Mouse (Mus musculus): Measurements from ENCODE around the gene Fam174a. TPM values are rescaled to one million over a fixed set of nuclear protein-coding genes. Genes with fewer than 3 reads are reported as not detected.

Fam174a gene
- polyA plus RNA-seq, 1 experiment from 2014 or later = 7.9 TPM

DNA sequence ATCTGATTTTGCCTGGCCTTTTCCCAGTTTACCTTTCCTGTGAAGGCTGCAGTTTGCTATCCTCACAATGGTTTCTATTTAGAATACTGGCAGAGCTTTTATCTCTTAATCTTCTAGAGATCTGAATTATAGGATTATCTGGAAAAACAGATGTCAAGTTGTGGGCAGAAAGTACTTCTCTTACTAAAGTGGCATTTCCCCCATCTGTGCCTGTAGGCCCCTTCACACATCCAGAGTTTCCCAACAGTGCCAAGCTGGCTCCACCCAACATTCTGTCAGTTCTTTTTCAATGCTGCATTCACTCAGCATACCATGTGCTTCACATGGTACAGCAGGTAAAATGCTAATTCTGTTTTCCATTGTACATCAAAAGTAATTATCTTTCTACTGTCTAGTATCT, 28.8 kb downstream of the Fam174a start:
- Histone ChIP-seq H3K9me3 (replicated peaks) (no peaks in the 10 kb centered on the region), H3K9ac (no peak overlapping the region), H3K27me3 (no peaks in the 10 kb centered on the region), H3K4me3 (replicated peaks) (no peak overlapping the region), H3K36me3 (replicated peaks) (no peaks in the 10 kb centered on the region), H3K4me2 (no peak overlapping the region), H3K4me1 (replicated peaks) (no peaks in the 10 kb centered on the region), H3K27ac (replicated peaks) (no peak overlapping the region)
- no peak for ATAC-seq (ENCODE audit: insufficient read depth)

DNA sequence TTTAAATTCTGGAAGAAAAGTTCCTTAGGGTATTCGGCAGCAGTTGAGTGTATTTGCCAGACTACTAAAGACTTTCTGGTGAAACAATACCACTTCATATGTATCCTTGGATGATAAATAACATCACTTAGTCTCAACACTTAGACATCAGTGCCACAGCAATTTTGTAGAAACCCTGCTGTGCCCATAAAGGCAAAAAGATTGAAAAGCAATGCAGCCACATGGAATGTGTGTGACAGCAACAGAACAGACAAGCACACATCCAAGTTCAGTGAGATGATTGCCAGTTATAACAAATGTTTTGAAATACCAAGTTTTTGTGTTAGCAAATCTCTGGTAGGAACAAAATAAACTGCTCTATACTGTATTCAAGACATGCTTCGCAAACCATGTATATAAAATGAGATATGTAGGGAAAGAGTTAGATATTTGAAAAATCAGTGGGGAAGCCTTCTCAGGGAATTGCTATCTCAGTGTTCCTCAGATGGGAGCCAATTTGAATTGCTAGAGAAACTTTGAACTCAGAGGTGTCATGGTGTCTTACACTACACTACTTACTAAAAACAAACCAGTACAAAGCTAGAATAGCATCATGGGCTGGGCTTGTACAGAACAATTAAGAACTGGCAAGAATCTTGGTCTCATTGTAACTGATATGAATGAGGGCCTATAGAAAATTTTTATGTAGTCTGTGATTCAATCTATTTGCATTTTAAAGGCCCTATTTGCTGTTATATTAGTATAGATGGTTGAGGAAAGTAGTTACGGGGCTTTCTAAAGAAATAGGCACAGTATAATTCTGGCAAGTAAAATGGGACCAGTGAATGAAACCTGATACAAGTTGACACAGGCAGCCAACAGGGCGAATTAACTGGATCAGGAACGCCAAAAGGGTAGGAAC, 30.4 kb downstream of the Fam174a start:
- WGBS (ENCODE audit: insufficient replicate concordance) = 65% methylated on average over 5 of the region's 5 CpGs
- no peak overlapping the region for H3K4me2 ChIP-seq

GRCm38 (mm10) chr1:95354146-95354545, 40.7 kb downstream of the Fam174a start:
- Histone ChIP-seq H3K36me3 (replicated peaks) (no peaks in the 10 kb centered on the region), H3K9ac (no peak overlapping the region), H3K9me3 (replicated peaks) (no peaks in the 10 kb centered on the region), H3K27me3 (no peaks in the 10 kb centered on the region), H3K4me3 (replicated peaks) (no peak overlapping the region), H3K4me2 (no peak overlapping the region), H3K4me1 (replicated peaks) (no peaks in the 10 kb centered on the region), H3K27ac (replicated peaks) (no peak overlapping the region)
- WGBS (ENCODE audit: insufficient replicate concordance) = 71% methylated on average over 1 of the region's 1 CpGs
- no peak for ATAC-seq (ENCODE audit: insufficient read depth)

More for the DNA sequence above, 30.4 kb downstream of the Fam174a start:
- Histone ChIP-seq H3K4me3 (replicated peaks) (no peak overlapping the region), H3K36me3 (replicated peaks) (no peaks in the 10 kb centered on the region), H3K4me1 (replicated peaks) (no peaks in the 10 kb centered on the region), H3K27me3 (no peaks in the 10 kb centered on the region), H3K27ac (replicated peaks) (no peak overlapping the region), H3K9ac (no peak overlapping the region), H3K9me3 (replicated peaks) (no peaks in the 10 kb centered on the region)
- no peak for ATAC-seq (ENCODE audit: insufficient read depth)

DNA sequence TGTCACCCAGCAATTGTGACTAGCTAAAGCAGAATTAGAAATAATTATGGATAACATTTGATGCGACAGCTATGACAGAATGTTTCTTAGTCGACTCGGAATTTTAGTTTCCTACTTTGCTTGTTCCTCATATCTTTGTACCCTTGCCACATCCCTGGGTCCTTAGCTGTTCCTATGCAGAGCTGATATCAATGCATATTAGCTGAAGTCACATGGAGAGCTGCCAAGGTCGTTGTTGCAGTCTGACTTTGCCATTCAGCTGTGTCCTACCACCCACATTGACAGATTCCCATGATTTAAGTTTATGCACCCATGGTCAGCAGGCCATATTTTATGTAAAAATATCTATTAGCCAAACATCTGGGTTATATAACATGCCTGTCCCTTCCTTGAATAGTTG, 43.5 kb downstream of the Fam174a start:
- Histone ChIP-seq H3K9me3 (replicated peaks) (no peaks in the 10 kb centered on the region), H3K36me3 (replicated peaks) (no peaks in the 10 kb centered on the region), H3K9ac (no peak overlapping the region), H3K27me3 (no peaks in the 10 kb centered on the region), H3K4me2 (no peak overlapping the region), H3K4me1 (replicated peaks) (no peaks in the 10 kb centered on the region), H3K27ac (replicated peaks) (no peak overlapping the region), H3K4me3 (replicated peaks) (no peak overlapping the region)
- no peak for ATAC-seq (ENCODE audit: insufficient read depth)
- WGBS (ENCODE audit: insufficient replicate concordance) = 58% methylated on average over 4 of the region's 4 CpGs

GRCm38 (mm10) chr1:95363692-95364091, 50.3 kb downstream of the Fam174a start:
- ATAC-seq (ENCODE audit: insufficient read depth) = no peak
- no peak overlapping the region for H3K4me2 ChIP-seq
- H3K36me3 ChIP-seq (replicated peaks) = no peaks in the 10 kb centered on the region
- 58% methylated on average over 2 of the region's 2 CpGs for WGBS (ENCODE audit: insufficient replicate concordance)
- no peaks in the 10 kb centered on the region for H3K9me3 ChIP-seq (replicated peaks)
- no peak overlapping the region for H3K27ac ChIP-seq (replicated peaks)
- no peak overlapping the region for H3K4me3 ChIP-seq (replicated peaks)
- no peaks in the 10 kb centered on the region for H3K4me1 ChIP-seq (replicated peaks)
- H3K9ac ChIP-seq = no peak overlapping the region
- H3K27me3 ChIP-seq = no peaks in the 10 kb centered on the region

DNA sequence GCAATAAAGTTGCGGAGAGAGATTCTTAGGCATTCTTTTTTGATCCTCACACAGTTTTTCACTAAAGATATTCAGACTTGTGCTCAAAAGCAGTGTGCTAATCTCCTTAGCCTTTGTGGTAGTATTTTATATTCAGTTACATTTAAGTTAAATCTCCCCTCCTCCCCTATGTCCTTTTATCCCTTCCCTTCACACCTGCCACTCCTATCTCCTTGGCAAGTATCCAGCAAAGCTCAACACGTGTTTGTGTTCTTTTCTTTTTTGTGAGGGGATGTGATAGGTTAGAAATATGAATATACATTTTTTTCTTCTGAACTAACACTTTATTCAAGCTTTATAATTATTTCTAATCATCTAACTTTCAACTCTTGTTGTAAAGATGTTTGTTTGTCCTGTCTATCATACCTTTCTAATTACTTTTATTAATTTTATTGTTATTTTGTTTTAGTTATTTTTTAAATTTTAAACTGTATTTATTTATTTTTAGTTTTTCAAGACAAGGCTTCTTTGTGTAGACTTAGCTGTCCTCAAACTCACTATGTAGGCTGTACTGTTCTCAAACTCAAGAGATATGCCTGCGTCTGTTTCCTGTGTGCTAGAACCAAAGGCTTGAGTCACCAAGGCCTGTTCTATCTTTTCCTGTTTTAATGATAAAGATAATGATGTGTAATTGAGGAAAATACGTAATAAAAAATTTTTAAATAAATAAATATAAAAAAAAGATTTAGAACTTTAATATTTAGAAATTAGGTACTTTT, 53.4 kb downstream of the Fam174a start:
- Histone ChIP-seq H3K4me1 (replicated peaks) (no peaks in the 10 kb centered on the region), H3K4me3 (replicated peaks) (no peak overlapping the region), H3K27me3 (no peaks in the 10 kb centered on the region), H3K4me2 (no peak overlapping the region), H3K9me3 (replicated peaks) (no peaks in the 10 kb centered on the region), H3K9ac (no peak overlapping the region), H3K27ac (replicated peaks) (no peak overlapping the region), H3K36me3 (replicated peaks) (no peaks in the 10 kb centered on the region)
- WGBS (ENCODE audit: insufficient replicate concordance) = 56% methylated on average over 4 of the region's 4 CpGs
- no peak for ATAC-seq (ENCODE audit: insufficient read depth)

DNA sequence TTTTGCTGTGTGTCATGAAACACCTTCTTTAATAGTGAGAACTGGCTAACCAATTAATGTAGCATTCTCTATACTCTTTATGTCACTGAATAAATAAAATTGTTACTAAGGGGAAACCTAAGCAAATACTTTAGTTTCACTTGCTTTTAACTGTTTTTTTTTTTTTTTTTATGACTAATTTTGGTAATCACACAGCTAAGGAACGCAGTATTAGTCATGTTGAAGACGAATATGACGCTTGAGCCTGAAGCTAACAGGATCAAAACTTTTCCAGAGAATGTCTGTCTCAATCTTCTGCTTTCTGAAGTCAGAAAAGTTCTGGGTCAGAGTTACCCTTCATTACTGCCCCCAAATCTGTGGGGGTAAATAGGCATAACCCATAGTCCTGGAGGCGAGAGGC, 54.3 kb downstream of the Fam174a start:
- no peaks in the 10 kb centered on the region for H3K27me3 ChIP-seq
- H3K4me1 ChIP-seq (replicated peaks) = no peaks in the 10 kb centered on the region
- no peak overlapping the region for H3K4me2 ChIP-seq
- no peaks in the 10 kb centered on the region for H3K9me3 ChIP-seq (replicated peaks)
- no peak overlapping the region for H3K9ac ChIP-seq
- no peak for ATAC-seq (ENCODE audit: insufficient read depth)
- H3K27ac ChIP-seq (replicated peaks) = no peak overlapping the region
- H3K36me3 ChIP-seq (replicated peaks) = no peaks in the 10 kb centered on the region
- 65% methylated on average over 4 of the region's 4 CpGs for WGBS (ENCODE audit: insufficient replicate concordance)
- no peak overlapping the region for H3K4me3 ChIP-seq (replicated peaks)

- WGBS (ENCODE audit: insufficient replicate concordance) = 54% methylated on average over 6 of the region's 6 CpGs
These were observed 62.0 kb downstream of the Fam174a start for GRCm38 (mm10) chr1:95375443-95375842.

GRCm38 (mm10) chr1:95381028-95381427, 67.6 kb downstream of the Fam174a start:
- ATAC-seq (ENCODE audit: insufficient read depth) = no peak
- Histone ChIP-seq H3K27ac (replicated peaks) (no peak overlapping the region), H3K4me3 (replicated peaks) (no peak overlapping the region), H3K4me2 (no peak overlapping the region), H3K4me1 (replicated peaks) (no peaks in the 10 kb centered on the region), H3K9me3 (replicated peaks) (no peaks in the 10 kb centered on the region), H3K9ac (no peak overlapping the region), H3K36me3 (replicated peaks) (no peaks in the 10 kb centered on the region), H3K27me3 (no peaks in the 10 kb centered on the region)
- 51% methylated on average over 2 of the region's 2 CpGs for WGBS (ENCODE audit: insufficient replicate concordance)

More at GRCm38 (mm10) chr1:95375443-95375842, 62.0 kb downstream of the Fam174a start:
- H3K36me3 ChIP-seq (replicated peaks) = no peaks in the 10 kb centered on the region
- H3K4me3 ChIP-seq (replicated peaks) = no peak overlapping the region
- ATAC-seq (ENCODE audit: insufficient read depth) = no peak
- H3K9me3 ChIP-seq (replicated peaks) = no peaks in the 10 kb centered on the region
- no peaks in the 10 kb centered on the region for H3K4me1 ChIP-seq (replicated peaks)
- no peaks in the 10 kb centered on the region for H3K27me3 ChIP-seq
- no peak overlapping the region for H3K4me2 ChIP-seq
- no peak overlapping the region for H3K27ac ChIP-seq (replicated peaks)
- no peak overlapping the region for H3K9ac ChIP-seq

All from liver, embryonic 15.5 days (tissue).